Mouse (Mus musculus) brain, embryonic 14.5 days (tissue): ENCODE measurements around the gene Dock9. TPM values are rescaled to one million over a fixed set of nuclear protein-coding genes. Genes with fewer than 3 reads are reported as not detected.

ENCODE experiments used
- DNase-seq: peaks from one replicate; pipeline ENCODE4 v3.0.0-alpha.2; 2011; ENCODE audit warnings: low read depth
- CTCF ChIP-seq: fragments of 200-500 bp; IDR thresholded peaks from 2 replicates; pipeline ENCODE4 v1.5.1; 2012; ENCODE audit warnings: inconsistent platforms, mild to moderate bottlenecking, moderate library complexity, borderline replicate concordance; ENCODE audit not compliant: insufficient read depth, insufficient read length; ENCODE audit errors: extremely low read depth
- POLR2A ChIP-seq: fragments of 200-500 bp; IDR thresholded peaks from 2 replicates; pipeline ENCODE4 v1.6.1; 2012; ENCODE audit warnings: mild to moderate bottlenecking, inconsistent platforms, borderline replicate concordance; ENCODE audit not compliant: poor library complexity, insufficient read depth, insufficient read length, severe bottlenecking; ENCODE audit errors: extremely low read depth
- polyA plus RNA-seq: library from polyadenylated mRNA; depleted of rRNA; stranded (reverse); fragments of >200 nt; gene quantifications from 2 replicates; pipeline ENCODE4 v1.2.3, GENCODE M21; 2012

Dock9 gene
- polyA plus RNA-seq, 1 experiment, result 30.3 TPM

- TF ChIP-seq POLR2A (no peak), CTCF (no peak)
- DNase-seq, result no peak
Measured at GRCm38 (mm10) chr14:121749606-121750005, 48.0 kb downstream of the Dock9 start.

DNA sequence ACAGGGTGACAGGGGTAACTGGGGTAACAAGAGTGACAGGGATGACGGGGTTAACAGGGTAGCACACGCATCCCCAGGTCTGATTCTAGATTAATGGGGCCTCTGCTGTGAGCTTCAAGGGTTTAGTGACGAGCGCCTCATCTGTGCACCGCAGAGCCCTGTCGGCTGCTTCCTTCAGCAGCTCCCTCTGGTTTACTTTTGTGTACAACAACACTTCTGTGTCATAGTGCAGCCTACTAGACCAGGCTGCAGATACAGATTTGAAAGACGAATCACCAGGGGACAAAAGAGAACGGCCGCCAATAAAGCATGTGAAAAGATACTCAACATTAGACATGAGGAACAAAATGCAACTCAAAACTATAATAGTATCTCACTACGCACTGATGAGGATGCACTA lies 48.6 kb downstream of the Dock9 start:
- TF ChIP-seq POLR2A (no peak), CTCF (no peak)
- DNase-seq, result no peak

GRCm38 (mm10) chr14:121747360-121747759 lies 50.3 kb downstream of the Dock9 start:
- no peak for DNase-seq
- no peak for TF ChIP-seq CTCF
- no peak for TF ChIP-seq POLR2A

GRCm38 (mm10) chr14:121743787-121744417 lies 53.7 kb downstream of the Dock9 start:
- no peak for DNase-seq
- no peak for TF ChIP-seq CTCF
- TF ChIP-seq POLR2A, result no peak

GRCm38 (mm10) chr14:121738431-121739403 lies 58.9 kb downstream of the Dock9 start:
- TF ChIP-seq POLR2A, result no peak
- no peak for TF ChIP-seq CTCF
- peak; percentile 75 for DNase-seq

DNA sequence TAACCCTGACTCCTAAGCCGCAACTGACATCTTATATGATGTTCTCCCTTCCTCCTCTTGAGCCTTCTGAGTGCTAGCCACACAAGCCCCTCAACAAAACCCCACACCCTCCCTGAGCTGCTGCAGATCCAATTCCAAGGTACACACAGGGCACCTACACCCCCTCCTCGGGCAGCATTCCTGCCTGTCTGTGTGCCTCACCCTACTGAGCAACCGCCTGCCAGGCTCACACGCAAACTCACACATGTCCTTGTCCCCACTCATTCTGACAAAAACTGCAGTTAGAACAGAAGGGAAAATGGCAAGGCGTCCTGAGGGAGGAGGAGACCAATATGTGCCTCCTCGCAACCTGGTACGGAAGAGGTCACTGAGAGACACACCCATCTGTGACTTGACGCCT lies 60.4 kb downstream of the Dock9 start:
- DNase-seq, result no peak
- TF ChIP-seq CTCF (no peak), POLR2A (no peak)

DNA sequence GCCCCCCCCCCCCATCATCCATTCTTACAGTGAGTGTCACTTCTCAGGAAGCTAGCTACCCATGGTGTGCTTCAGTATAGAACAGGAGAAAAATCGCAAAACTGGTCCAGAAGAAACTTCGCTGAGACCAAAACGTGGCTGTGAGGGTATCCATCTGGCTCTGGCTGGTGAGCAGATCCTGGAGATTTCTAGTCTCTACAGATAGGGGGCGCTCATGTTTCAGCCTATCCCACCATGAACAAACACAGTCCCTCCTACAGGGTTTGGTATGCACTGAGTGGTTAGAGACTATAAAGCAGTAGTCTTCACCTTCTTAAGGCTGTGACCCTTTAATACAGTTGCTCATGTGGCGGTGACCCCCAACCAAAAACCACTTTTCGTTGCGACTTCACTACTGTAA lies 62.0 kb downstream of the Dock9 start:
- no peak for DNase-seq
- TF ChIP-seq POLR2A (no peak), CTCF (peak; percentile 27; the same call in 1 of the 2 replicates)

DNA sequence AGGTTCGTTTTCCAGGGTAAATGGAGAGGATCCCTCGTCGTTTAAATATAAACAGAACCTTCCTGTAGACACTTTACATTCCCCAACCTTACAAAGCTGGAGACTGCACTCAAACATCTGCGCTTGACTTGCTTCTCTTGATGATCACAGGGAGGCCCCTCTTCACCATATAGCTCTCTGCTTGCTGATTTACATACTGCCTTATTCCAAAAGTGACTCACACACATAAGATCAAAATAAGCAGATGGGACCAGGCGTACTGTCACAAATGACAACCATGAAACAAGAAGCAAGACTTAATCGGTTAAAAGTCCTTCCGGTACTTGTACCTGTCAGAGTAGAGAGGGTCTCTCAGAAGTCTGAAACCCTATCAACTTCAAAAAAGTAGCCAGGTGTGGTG lies 63.4 kb downstream of the Dock9 start:
- no peak for DNase-seq
- no peak for TF ChIP-seq POLR2A
- no peak for TF ChIP-seq CTCF

GRCm38 (mm10) chr14:121733694-121734093 lies 63.9 kb downstream of the Dock9 start:
- no peak for TF ChIP-seq POLR2A
- TF ChIP-seq CTCF, result no peak

DNA sequence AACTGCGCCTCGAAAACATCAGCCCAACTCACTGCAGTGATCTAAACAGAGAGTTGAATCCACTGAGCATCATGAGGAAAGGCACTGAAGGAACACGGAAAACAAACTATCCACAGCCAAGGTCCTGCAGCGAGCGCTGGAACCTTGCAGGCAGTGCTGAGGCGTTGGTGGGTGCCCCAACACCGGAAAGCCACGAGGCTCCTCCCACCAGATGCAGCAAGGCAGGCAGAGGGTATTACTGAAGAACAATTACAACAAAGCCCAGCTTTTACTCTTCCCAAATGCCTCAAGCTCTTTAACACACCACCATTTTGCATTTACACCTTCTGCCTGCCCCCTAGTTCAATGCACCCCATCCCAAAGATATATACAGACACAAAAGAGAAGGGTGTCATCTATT lies 65.4 kb downstream of the Dock9 start:
- TF ChIP-seq POLR2A (no peak), CTCF (no peak)
- no peak for DNase-seq

More at GRCm38 (mm10) chr14:121733694-121734093, 63.9 kb downstream of the Dock9 start:
- no peak for DNase-seq

DNA sequence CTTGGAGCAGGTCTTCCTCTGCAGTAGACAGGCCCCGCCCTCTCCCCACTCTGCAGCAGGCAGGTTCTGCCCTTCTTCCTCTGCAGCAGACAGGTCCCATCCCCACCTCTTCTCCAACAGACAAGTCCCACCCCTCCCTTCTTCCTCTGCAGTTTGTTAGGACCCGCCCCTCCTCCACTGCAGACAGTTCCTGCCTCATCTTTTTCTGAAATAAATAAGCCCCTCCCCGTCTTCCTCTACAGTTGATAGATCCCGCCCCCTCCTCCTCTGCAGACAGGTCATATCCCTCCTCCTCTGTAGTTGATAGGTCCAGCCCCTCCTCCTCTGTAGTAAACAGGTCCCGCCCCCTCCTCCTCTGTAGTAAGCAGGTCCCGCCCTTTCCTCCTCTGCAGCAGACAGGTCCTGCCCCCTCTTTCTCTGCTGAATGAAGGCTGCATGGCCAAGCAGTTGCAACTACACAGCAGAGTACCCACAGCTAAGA lies 65.9 kb downstream of the Dock9 start:
- peak; percentile 51 for DNase-seq

DNA sequence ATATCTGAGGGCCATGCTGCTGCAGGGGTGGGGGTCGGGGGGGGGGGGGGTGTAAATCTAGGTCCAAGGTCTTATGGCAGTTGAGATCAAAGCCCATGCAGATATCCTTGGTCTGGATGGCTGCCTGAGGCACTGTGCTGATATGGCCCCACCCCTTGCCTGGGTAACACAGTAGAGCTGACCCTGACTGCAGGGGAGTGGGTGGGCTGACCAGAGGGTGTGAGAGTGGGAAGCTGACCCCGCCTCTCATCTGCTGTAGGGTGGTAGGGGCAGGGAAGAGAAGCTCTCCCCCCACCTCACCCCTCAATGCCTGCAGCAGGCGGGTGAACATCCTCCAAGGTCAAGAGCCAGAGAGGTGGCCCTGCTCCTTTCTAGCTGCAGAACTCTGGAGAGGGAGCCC lies 66.7 kb downstream of the Dock9 start:
- TF ChIP-seq POLR2A (no peak), CTCF (no peak)
- DNase-seq, result no peak

More for the DNA sequence above, 65.9 kb downstream of the Dock9 start:
- TF ChIP-seq POLR2A (no peak), CTCF (no peak)

DNA sequence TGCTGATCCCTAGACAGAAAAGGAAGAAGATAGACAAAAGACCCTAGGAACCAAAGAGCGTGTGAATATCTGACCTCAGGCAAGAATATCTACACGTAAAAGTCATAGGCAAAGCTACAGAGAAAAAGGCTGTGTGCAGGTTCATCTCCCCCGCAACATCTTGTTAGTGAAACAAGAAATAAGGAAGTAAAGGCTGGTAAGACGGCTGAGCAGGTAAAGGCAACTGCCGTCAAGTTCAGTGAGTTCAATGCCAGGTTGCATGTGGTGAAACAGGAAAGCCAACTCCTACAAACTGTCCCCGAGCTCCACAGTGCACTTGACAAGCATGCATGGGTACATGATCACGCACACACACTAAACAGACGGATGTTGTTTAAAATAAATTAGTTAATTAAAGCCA lies 69.6 kb downstream of the Dock9 start:
- no peak for DNase-seq
- TF ChIP-seq CTCF (no peak), POLR2A (no peak)
